Mouse (Mus musculus) CH12.LX (cell line): ENCODE data around the gene Cdca3. TPM values are rescaled to one million over a fixed set of nuclear protein-coding genes. Genes with fewer than 3 reads are reported as not detected.

Source experiments
- DNase-seq: peaks from one replicate; pipeline ENCODE4 v3.0.0-alpha.2; 2013; ENCODE audit errors: extremely low read depth
- H3K27ac ChIP-seq: 2 replicates; pipeline ENCODE4 v1.5.1; 2012; ENCODE audit warnings: low read depth, mild to moderate bottlenecking, control low read depth, moderate library complexity; ENCODE audit not compliant: insufficient read depth
- H3K27me3 ChIP-seq: replicated peaks from 2 replicates; pipeline ENCODE3; 2012; ENCODE audit warnings: inconsistent platforms
- H3K36me3 ChIP-seq, 2 experiments: replicated peaks in 1 of 2; 2 replicates each; pipeline versions ENCODE3 to v1.6.1; 2012; ENCODE audit warnings: inconsistent platforms in 1 of 2, low read length in 1 of 2, mild to moderate bottlenecking in 1 of 2, mixed read lengths in 1 of 2, moderate library complexity in 1 of 2; ENCODE audit not compliant: control insufficient read depth in 1 of 2, insufficient read depth in 1 of 2
- H3K4me1 ChIP-seq, 2 experiments: 2 replicates each; pipeline ENCODE4 v1.6.1; 2012; ENCODE audit warnings: inconsistent platforms in 1 of 2, moderate library complexity in 1 of 2; ENCODE audit not compliant: insufficient read depth in 2 of 2, control insufficient read depth in 1 of 2
- H3K4me2 ChIP-seq: 2 replicates; pipeline ENCODE4 v1.6.1; 2012; ENCODE audit warnings: low read depth, mild to moderate bottlenecking, control low read depth; ENCODE audit not compliant: poor library complexity, insufficient read depth, severe bottlenecking
- H3K4me3 ChIP-seq, 3 experiments: fragments of 150-350 bp in 1 of 3; sonication (generic) in 1 of 3; replicated peaks in 1 of 3; 2 replicates each; pipeline versions ENCODE3 to v1.5.1; 2011 to 2012; ENCODE audit warnings: low read depth in 2 of 3, low read length in 2 of 3, mild to moderate bottlenecking in 2 of 3, moderate library complexity in 2 of 3, control low read depth in 1 of 3, improper control_type of control experiment in 1 of 3, inconsistent platforms in 1 of 3, mixed read lengths in 1 of 3; ENCODE audit not compliant: poor library complexity in 1 of 3
- H3K79me2 ChIP-seq: replicated peaks from 2 replicates; pipeline ENCODE4 v1.6.1; 2012; ENCODE audit warnings: mild to moderate bottlenecking, moderate library complexity; ENCODE audit not compliant: control insufficient read depth, poor library complexity, insufficient read depth, severe bottlenecking; ENCODE audit errors: extremely low read depth
- H3K9ac ChIP-seq: 2 replicates; pipeline ENCODE4 v1.6.1; 2012; ENCODE audit warnings: low read depth, mild to moderate bottlenecking, control low read depth, moderate library complexity; ENCODE audit not compliant: insufficient read depth
- H3K9me3 ChIP-seq: replicated peaks from 2 replicates; pipeline ENCODE3; 2012; ENCODE audit warnings: low read length, inconsistent platforms, mixed read lengths
- BHLHE40 ChIP-seq: IDR thresholded peaks from 2 replicates; pipeline ENCODE4 v1.6.1; 2011; ENCODE audit warnings: mild to moderate bottlenecking, low read depth, low read length, improper control_type of control experiment
- CHD1 ChIP-seq: IDR thresholded peaks from 2 replicates; pipeline ENCODE4 v1.6.1; 2012; ENCODE audit warnings: low read depth, low read length, improper control_type of control experiment, inconsistent platforms
- CHD2 ChIP-seq: IDR thresholded peaks from 2 replicates; pipeline ENCODE4 v1.6.1; 2011; ENCODE audit warnings: low read length, improper control_type of control experiment
- CTCF ChIP-seq, 2 experiments: IDR thresholded peaks in 1 of 2; conservative IDR thresholded peaks in 1 of 2; 2 replicates each; pipeline ENCODE4 v1.5.1; 2011 to 2012; ENCODE audit warnings: low read depth in 2 of 2, low read length in 2 of 2, improper control_type of control experiment in 1 of 2, inconsistent platforms in 1 of 2, mild to moderate bottlenecking in 1 of 2, moderate library complexity in 1 of 2
- ELF1 ChIP-seq: IDR thresholded peaks from 2 replicates; pipeline ENCODE4 v1.6.1; 2014; ENCODE audit warnings: low read depth, mild to moderate bottlenecking, inconsistent platforms, low read length, improper control_type of control experiment
- ETS1 ChIP-seq: conservative IDR thresholded peaks from 2 replicates; pipeline ENCODE4 v1.6.1; 2012; ENCODE audit warnings: low read depth, mild to moderate bottlenecking, inconsistent platforms, low read length, improper control_type of control experiment, moderate library complexity
- GABPA ChIP-seq: IDR thresholded peaks from 2 replicates; pipeline ENCODE4 v1.6.1; 2012; ENCODE audit warnings: low read depth, low read length, improper control_type of control experiment, inconsistent platforms; ENCODE audit not compliant: insufficient replicate concordance
- JUN ChIP-seq: IDR thresholded peaks from 2 replicates; pipeline ENCODE4 v1.6.1; 2011; ENCODE audit warnings: low read depth, mild to moderate bottlenecking, low read length, improper control_type of control experiment, moderate library complexity; ENCODE audit not compliant: insufficient read depth
- JUND ChIP-seq: conservative IDR thresholded peaks from 2 replicates; pipeline ENCODE4 v1.6.1; 2011; ENCODE audit warnings: low read depth, low read length, improper control_type of control experiment
- MAFK ChIP-seq: IDR thresholded peaks from 2 replicates; pipeline ENCODE4 v1.6.1; 2011; ENCODE audit warnings: low read length, improper control_type of control experiment; ENCODE audit not compliant: insufficient replicate concordance
- MAZ ChIP-seq: IDR thresholded peaks from 2 replicates; pipeline ENCODE4 v1.6.1; 2012; ENCODE audit warnings: low read depth, mild to moderate bottlenecking, inconsistent platforms, low read length, improper control_type of control experiment, moderate library complexity
- MEF2A ChIP-seq: IDR thresholded peaks from 2 replicates; pipeline ENCODE4 v1.6.1; 2014; ENCODE audit warnings: low read depth, mild to moderate bottlenecking, inconsistent platforms, low read length, improper control_type of control experiment, borderline replicate concordance
- MXI1 ChIP-seq: IDR thresholded peaks from 2 replicates; pipeline ENCODE4 v1.6.1; 2011; ENCODE audit warnings: mild to moderate bottlenecking, low read depth, low read length, improper control_type of control experiment
- NRF1 ChIP-seq: IDR thresholded peaks from 2 replicates; pipeline ENCODE4 v1.6.1; 2014; ENCODE audit warnings: low read depth, mild to moderate bottlenecking, inconsistent platforms, low read length, improper control_type of control experiment, moderate library complexity
- PAX5 ChIP-seq: IDR thresholded peaks from 2 replicates; pipeline ENCODE4 v1.6.1; 2012; ENCODE audit warnings: low read length, inconsistent platforms, mixed read lengths
- POLR2A ChIP-seq: IDR thresholded peaks from 2 replicates; pipeline ENCODE4 v1.6.1; 2011; ENCODE audit warnings: low read depth, mild to moderate bottlenecking, improper control_type of control experiment, low read length
- TCF12 ChIP-seq: IDR thresholded peaks from 2 replicates; pipeline ENCODE4 v1.6.1; 2014; ENCODE audit warnings: low read depth, mild to moderate bottlenecking, inconsistent platforms, low read length, improper control_type of control experiment
- UBTF ChIP-seq: IDR thresholded peaks from 2 replicates; pipeline ENCODE4 v1.6.1; 2012; ENCODE audit warnings: low read depth, mild to moderate bottlenecking, inconsistent platforms, low read length, improper control_type of control experiment, moderate library complexity
- USF2 ChIP-seq: conservative IDR thresholded peaks from 2 replicates; pipeline ENCODE4 v1.6.1; 2011; ENCODE audit warnings: low read depth, low read length, improper control_type of control experiment
- ZC3H11A ChIP-seq: IDR thresholded peaks from 2 replicates; pipeline ENCODE4 v1.6.1; 2012; ENCODE audit warnings: low read depth, mild to moderate bottlenecking, inconsistent platforms, low read length, improper control_type of control experiment
- dilution Hi-C: fragments of 300-500 bp; cut with MboI; formaldehyde crosslinking; loops from 2 replicates; pipeline ENCODE4 v1.14.3; 2020; ENCODE audit warnings: low sequenced_read_pairs; ENCODE audit not compliant: extremely low pct_unique_long_range_greater_than_20kb, extremely low pct_ligation_motif_present
- in situ Hi-C: fragments of 300-500 bp; cut with MboI; formaldehyde crosslinking; loops from 3 replicates; pipeline ENCODE4 v1.14.3; 2019; ENCODE audit warnings: low sequenced_read_pairs, low pct_ligation_motif_present, low pct_unique_long_range_greater_than_20kb, mixed read lengths
- polyA plus RNA-seq: library from polyadenylated mRNA; unstranded; fragments of >175 nt; gene quantifications from 2 replicates; pipeline ENCODE4 v1.2.1, GENCODE M21; 2012; ENCODE audit warnings: low read depth; ENCODE audit not compliant: insufficient read length
- total RNA-seq, 2 experiments: library from RNA; depleted of rRNA; stranded (reverse); fragments of 300-350 nt in 1 of 2; fragments of >200 nt in 1 of 2; gene quantifications; 2 replicates each; pipeline ENCODE4 v1.2.3; 2012 to 2014

The Cdca3 gene
- total and polyA plus RNA-seq, 3 experiments: 117 to 229 (median 224) TPM

GRCm38 (mm10) chr6:124790121-124790520 lies 39.2 kb upstream of the Cdca3 start:
- Histone ChIP-seq H3K27ac (no peak overlapping the region), H3K9ac (no peak overlapping the region), H3K79me2 (no peaks in the 10 kb centered on the region), H3K36me3 (peaks cover 0 to 11% of the 10 kb centered on the region in 2 experiments), H3K4me2 (no peak overlapping the region), H3K4me1 (peaks cover 6 to 18% of the 10 kb centered on the region in 2 experiments; a peak in 3 of 4 replicates), H3K27me3 (no peaks in the 10 kb centered on the region), H3K4me3 (no peak overlapping the region), H3K9me3 (no peaks in the 10 kb centered on the region)
- no peak for DNase-seq
- dilution Hi-C loops (no loop called here), in situ Hi-C loops (no loop called here)
- TF ChIP-seq MEF2A (no peak), ZC3H11A (no peak), MAZ (no peak), CHD1 (no peak), MAFK (no peak), JUND (no peak), ETS1 (no peak), BHLHE40 (no peak), TCF12 (no peak), USF2 (no peak), CTCF (conservative IDR thresholded peaks at IDR 0.05 in 1 of 2, IDR thresholded peaks at IDR 0.05 in 1 of 2; ENCODE audit: low read depth in 2 of 2, low read length in 2 of 2) (no peak), ELF1 (no peak), UBTF (no peak)

DNA sequence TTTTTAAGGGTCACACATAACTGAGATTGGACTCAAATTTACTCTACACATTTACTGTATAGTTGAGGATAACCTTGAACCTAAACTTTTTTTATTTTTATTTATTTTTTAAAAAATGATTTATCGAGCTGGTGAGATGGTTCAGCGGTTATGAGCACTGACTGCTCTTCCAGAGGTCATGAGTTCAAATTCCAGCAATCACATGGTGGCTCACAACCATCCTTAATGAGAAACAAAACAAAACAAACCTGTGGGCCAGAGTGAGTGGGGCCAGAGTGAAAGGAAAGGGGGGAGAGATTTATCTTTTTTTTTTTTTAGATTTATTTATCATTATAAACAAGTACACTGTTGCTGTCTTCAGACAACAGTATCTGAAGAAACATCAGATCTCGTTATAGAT lies 37.4 kb upstream of the Cdca3 start:
- no peaks in the 10 kb centered on the region for H3K9me3 ChIP-seq
- H3K4me2 ChIP-seq: no peak overlapping the region
- in situ Hi-C loops (no loop called here), dilution Hi-C loops (no loop called here)
- DNase-seq: no peak
- TF ChIP-seq PAX5 (no peak), CHD2 (no peak), POLR2A (no peak), GABPA (no peak), MEF2A (no peak), MXI1 (no peak), JUN (no peak), BHLHE40 (no peak), NRF1 (no peak), MAZ (no peak), TCF12 (no peak)
- H3K36me3 ChIP-seq: peaks cover 0 to 11% of the 10 kb centered on the region in 2 experiments
- H3K27ac ChIP-seq: no peak overlapping the region
- H3K4me3 ChIP-seq: no peak overlapping the region
- H3K79me2 ChIP-seq: no peaks in the 10 kb centered on the region
- no peak overlapping the region for H3K9ac ChIP-seq
- H3K4me1 ChIP-seq: peaks cover 3 to 13% of the 10 kb centered on the region in 2 experiments; a peak in 3 of 4 replicates
- no peaks in the 10 kb centered on the region for H3K27me3 ChIP-seq
